ENCODE assay signal across 20 mouse cellular contexts in genomic region chr4:40180046-40180445, GRCm38 (mm10). TPM values are rescaled to one million over a fixed set of nuclear protein-coding genes. Genes with fewer than 3 reads are reported as not detected.
DNase-seq lines count a peak whose midpoint lies in the region; ATAC-seq and TF ChIP-seq lines count a peak whose summit lies in the region.
"Had no signal": no experiment of that assay in that cellular context is flagged by ENCODE, and none has a peak within 500 bp of the region (broad histone marks: within the 10 kb centered on the region; RNA-seq: fewer than 3 reads in every experiment).

No protein-coding gene starts in this region.

- no peak for ATAC-seq in intestine, postnatal 0 days
- no peak for ATAC-seq in intestine, embryonic 16.5 days
- ATAC-seq: CD4-positive, CD25-positive, alpha-beta regulatory T cell, adult 4 months; forebrain, embryonic 16.5 days had no signal

- no peak overlapping the region for H3K4me3 ChIP-seq in intestine, postnatal 0 days (ENCODE audit: low read depth, low read length)
- no peak overlapping the region for H3K4me3 ChIP-seq in intestine, embryonic 16.5 days (ENCODE audit: low read length)
- no peak overlapping the region for H3K4me3 ChIP-seq in small intestine, adult 2 months (ENCODE audit: low read depth, low read length)
- H3K4me3 ChIP-seq: embryonic facial prominence, embryonic 13.5 days; forebrain, embryonic 12.5 days; heart, embryonic 13.5 days; hindbrain, embryonic 12.5 days had no signal

- 81% methylated on average over 6 of the region's 6 CpGs for WGBS in intestine, postnatal 0 days
- WGBS in intestine, embryonic 16.5 days = 91% methylated on average over 6 of the region's 6 CpGs
- WGBS in small intestine, adult 2 months = 82% methylated on average over 6 of the region's 6 CpGs

- H3K4me1 ChIP-seq in intestine, postnatal 0 days (replicated peaks; ENCODE audit: control insufficient read depth, insufficient read depth, low read length) = 0 out of 2 replicates have a peak, but pooled peaks cover 4% of the 10 kb centered on the region
- peaks cover 2% of the 10 kb centered on the region; the same call in 1 of the 2 replicates for H3K4me1 ChIP-seq in intestine, embryonic 16.5 days (ENCODE audit: control insufficient read depth, insufficient read depth, low read length)
- peaks cover 18% of the 10 kb centered on the region; the same call in 1 of the 2 replicates for H3K4me1 ChIP-seq in small intestine, adult 2 months (ENCODE audit: control insufficient read depth, insufficient read depth, insufficient read length, low read length)
- H3K4me1 ChIP-seq: embryonic facial prominence, embryonic 13.5 days; forebrain, embryonic 12.5 days; heart, embryonic 13.5 days; hindbrain, embryonic 12.5 days had no signal

- peak; percentile 75 to 86 for DNase-seq in kidney, adult 8-10 months
- DNase-seq in kidney, postnatal 4 days = no peak
- peak; percentile 32 for DNase-seq in kidney, postnatal 10 days
- DNase-seq in adipocyte (ENCODE audit: low spot score) = no peak
- no peak for DNase-seq in layer of hippocampus, adult 8-10 months (ENCODE audit: low spot score in 2 of 2)
- DNase-seq: B cell, adult 2 months; cerebellum, adult 18-20 months; cerebellum, adult 9-11 months; cerebellum, postnatal 36 days; gastrocnemius, postnatal 14 days; heart, postnatal 36 days had no signal

- no peaks in the 10 kb centered on the region for H3K27me3 ChIP-seq in intestine, postnatal 0 days (replicated peaks; ENCODE audit: control insufficient read depth, insufficient read depth, low read length)
- H3K27me3 ChIP-seq in intestine, embryonic 16.5 days (replicated peaks; ENCODE audit: control insufficient read depth, insufficient read depth, low read length) = no peaks in the 10 kb centered on the region
- H3K27me3 ChIP-seq in small intestine, adult 2 months (ENCODE audit: control insufficient read depth, insufficient read depth, low read length) = no peaks in the 10 kb centered on the region
- H3K27me3 ChIP-seq: embryonic facial prominence, embryonic 13.5 days; forebrain, embryonic 12.5 days; heart, embryonic 13.5 days; hindbrain, embryonic 12.5 days had no signal

- TF ChIP-seq CTCF in intestine, postnatal 0 days (IDR thresholded peaks at IDR 0.05; ENCODE audit: low read depth) = no peak
- no peak for TF ChIP-seq CTCF in small intestine, adult 2 months (IDR thresholded peaks at IDR 0.05; ENCODE audit: extremely low read depth, insufficient read length, insufficient replicate concordance, low read depth, low read length)

- no peak for TF ChIP-seq POLR2A in small intestine, adult 2 months (IDR thresholded peaks at IDR 0.05; ENCODE audit: low read depth, low read length)

- H3K36me3 ChIP-seq in intestine, postnatal 0 days (ENCODE audit: control insufficient read depth, insufficient read depth) = peaks cover 62% of the 10 kb centered on the region
- peaks cover 8% of the 10 kb centered on the region for H3K36me3 ChIP-seq in intestine, embryonic 16.5 days (ENCODE audit: control insufficient read depth, insufficient read depth, low read length)
- H3K36me3 ChIP-seq in small intestine, adult 2 months (ENCODE audit: control insufficient read depth, insufficient read depth, low read length) = peaks cover 56% of the 10 kb centered on the region

- H3K9me3 ChIP-seq in intestine, postnatal 0 days (ENCODE audit: control insufficient read depth) = no peaks in the 10 kb centered on the region
- no peaks in the 10 kb centered on the region for H3K9me3 ChIP-seq in intestine, embryonic 16.5 days (ENCODE audit: control insufficient read depth, low read length)
- H3K9me3 ChIP-seq: embryonic facial prominence, embryonic 13.5 days; forebrain, embryonic 12.5 days; heart, embryonic 13.5 days; hindbrain, embryonic 12.5 days had no signal

- H3K9ac ChIP-seq in intestine, postnatal 0 days (ENCODE audit: low read depth, low read length) = no peak overlapping the region
- no peak overlapping the region for H3K9ac ChIP-seq in intestine, embryonic 16.5 days (ENCODE audit: low read depth, low read length)
- H3K9ac ChIP-seq: embryonic facial prominence, embryonic 13.5 days; forebrain, embryonic 12.5 days; heart, embryonic 13.5 days; hindbrain, embryonic 12.5 days had no signal

- peak overlapping the region; percentile 84 for H3K27ac ChIP-seq in intestine, postnatal 0 days (ENCODE audit: low read depth, low read length)
- no peak overlapping the region for H3K27ac ChIP-seq in intestine, embryonic 16.5 days (ENCODE audit: low read length)
- peak overlapping the region; percentile 63 for H3K27ac ChIP-seq in small intestine, adult 2 months (ENCODE audit: insufficient read depth, low read depth, low read length)
- H3K27ac ChIP-seq: embryonic facial prominence, embryonic 13.5 days; forebrain, embryonic 12.5 days; heart, embryonic 13.5 days; hindbrain, embryonic 12.5 days had no signal

- H3K4me2 ChIP-seq in intestine, postnatal 0 days (replicated peaks; ENCODE audit: low read depth) = no peak overlapping the region
- H3K4me2 ChIP-seq in intestine, embryonic 16.5 days (ENCODE audit: low read depth, low read length) = no peak overlapping the region
- H3K4me2 ChIP-seq: embryonic facial prominence, embryonic 13.5 days; forebrain, embryonic 12.5 days; heart, embryonic 13.5 days; hindbrain, embryonic 12.5 days had no signal

RNA-seq across cellular contexts. Expression of gene Aco1, which starts 37.2 kb away (rescaled TPM):
- 55.6 and 61.3 TPM in 2 replicates for polyA plus RNA-seq in intestine, postnatal 0 days (2015; fragmentation: Nextera tagmentation; extraction: Ambion mirVana)
- 79.0 and 88.1 TPM in 2 replicates for polyA plus RNA-seq in intestine, embryonic 16.5 days (2015; fragmentation: Nextera tagmentation; extraction: Ambion mirVana)
- polyA plus RNA-seq in small intestine, adult 2 months (2012; rRNA removed) = 26.2 and 58.2 TPM in 2 replicates
- 10 to 100 TPM; 26.7 to 29.9 (median 28.5) TPM for total RNA-seq in layer of hippocampus, adult 8-10 months (2022)

RNA-seq across cellular contexts. Expression of gene Ddx58, which starts 59.6 kb away (rescaled TPM):
- polyA plus RNA-seq in intestine, postnatal 0 days (2015; fragmentation: Nextera tagmentation; extraction: Ambion mirVana) = 18.0 and 19.3 TPM in 2 replicates
- polyA plus RNA-seq in intestine, embryonic 16.5 days (2015; fragmentation: Nextera tagmentation; extraction: Ambion mirVana) = 9.9 and 10.8 TPM in 2 replicates
- polyA plus RNA-seq in small intestine, adult 2 months (2012; rRNA removed) = 8.1 and 19.9 TPM in 2 replicates
- total RNA-seq in layer of hippocampus, adult 8-10 months (2022) = 1 to 10 TPM; 3.7 to 8.2 (median 6.8) TPM

Comparison
In these comparisons a context has a peak if more than half of its experiments do, and no peak if none do; other contexts are left out.
1. DNase-seq: peak in kidney, adult 8-10 months (2 of 2) and kidney, postnatal 10 days (single experiment); none in kidney, postnatal 4 days (0 of 2), adipocyte (single experiment) and layer of hippocampus, adult 8-10 months (0 of 2).